Mouse (Mus musculus) MEL (cell line): ENCODE data around the gene Daam1. TPM values are rescaled to one million over a fixed set of nuclear protein-coding genes. Genes with fewer than 3 reads are reported as not detected.

Source experiments
- DNase-seq: peaks from one replicate; pipeline ENCODE4 v3.0.0; 2011; ENCODE audit warnings: low read depth, low spot score
- H3K27ac ChIP-seq: 2 replicates; pipeline ENCODE4 v1.5.1; 2012; ENCODE audit warnings: low read depth, mild to moderate bottlenecking, control low read depth, low read length, moderate library complexity; ENCODE audit not compliant: control insufficient read depth
- H3K27me3 ChIP-seq, 2 experiments: fragments of 150-350 bp in 1 of 2; sonication (generic) in 1 of 2; 2 replicates each; pipeline ENCODE4 v1.6.1; 2012; ENCODE audit warnings: low read length in 2 of 2, mild to moderate bottlenecking in 2 of 2, improper control_type of control experiment in 1 of 2, moderate library complexity in 1 of 2; ENCODE audit not compliant: insufficient read depth in 2 of 2, control insufficient read depth in 1 of 2
- H3K36me3 ChIP-seq, 2 experiments: 2 replicates each; pipeline ENCODE4 v1.6.1; 2012 to 2014; ENCODE audit warnings: low read length in 2 of 2, improper control_type of control experiment in 1 of 2, inconsistent platforms in 1 of 2, mild to moderate bottlenecking in 1 of 2; ENCODE audit not compliant: insufficient read depth in 2 of 2, control insufficient read depth in 1 of 2
- H3K4me1 ChIP-seq, 2 experiments: fragments of 150-350 bp in 1 of 2; sonication (generic) in 1 of 2; 2 replicates each; pipeline ENCODE4 v1.6.1; 2012; ENCODE audit warnings: low read length in 2 of 2, improper control_type of control experiment in 1 of 2, mild to moderate bottlenecking in 1 of 2; ENCODE audit not compliant: insufficient read depth in 2 of 2, control insufficient read depth in 1 of 2
- H3K4me3 ChIP-seq, 2 experiments: fragments of 150-350 bp in 1 of 2; sonication (generic) in 1 of 2; 2 replicates each; pipeline ENCODE4 v1.5.1; 2012; ENCODE audit warnings: low read depth in 2 of 2, low read length in 2 of 2, mild to moderate bottlenecking in 2 of 2, moderate library complexity in 2 of 2, control low read depth in 1 of 2, improper control_type of control experiment in 1 of 2; ENCODE audit not compliant: control insufficient read depth in 1 of 2, insufficient read depth in 1 of 2
- H3K79me2 ChIP-seq: 2 replicates; pipeline ENCODE4 v1.6.1; 2012; ENCODE audit warnings: mild to moderate bottlenecking, low read length, moderate library complexity; ENCODE audit not compliant: control insufficient read depth, poor library complexity, insufficient read depth
- H3K9ac ChIP-seq: 2 replicates; pipeline ENCODE4 v1.6.1; 2012; ENCODE audit warnings: low read depth, mild to moderate bottlenecking, control low read depth, low read length, moderate library complexity; ENCODE audit not compliant: control insufficient read depth, poor library complexity, severe bottlenecking
- H3K9me3 ChIP-seq: fragments of 150-350 bp; sonication (generic); replicated peaks from 2 replicates; pipeline ENCODE4 v1.6.1; 2012; ENCODE audit warnings: mild to moderate bottlenecking, low read length, improper control_type of control experiment, moderate library complexity; ENCODE audit not compliant: insufficient read depth
- BHLHE40 ChIP-seq: IDR thresholded peaks from 2 replicates; pipeline ENCODE4 v1.6.1; 2012; ENCODE audit warnings: low read depth, mild to moderate bottlenecking, inconsistent platforms, low read length, improper control_type of control experiment, borderline replicate concordance
- CHD2 ChIP-seq: IDR thresholded peaks from 2 replicates; pipeline ENCODE4 v1.6.1; 2011; ENCODE audit warnings: low read length, improper control_type of control experiment
- CTCF ChIP-seq, 3 experiments: IDR thresholded peaks in 2 of 3; conservative IDR thresholded peaks in 1 of 3; 2 replicates each; pipeline ENCODE4 v1.5.1; 2011 to 2012; ENCODE audit warnings: low read length in 3 of 3, low read depth in 2 of 3, mild to moderate bottlenecking in 2 of 3, improper control_type of control experiment in 1 of 3, inconsistent platforms in 1 of 3, mixed read lengths in 1 of 3, moderate library complexity in 1 of 3; ENCODE audit not compliant: control insufficient read depth in 1 of 3, insufficient read depth in 1 of 3, poor library complexity in 1 of 3, severe bottlenecking in 1 of 3
- ETS1 ChIP-seq: IDR thresholded peaks from 2 replicates; pipeline ENCODE4 v1.6.1; 2012; ENCODE audit warnings: low read depth, mild to moderate bottlenecking, inconsistent platforms, low read length, improper control_type of control experiment, moderate library complexity
- GATA1 ChIP-seq: IDR thresholded peaks from 2 replicates; pipeline ENCODE4 v1.6.1; 2011; ENCODE audit warnings: low read depth, low read length, improper control_type of control experiment
- HCFC1 ChIP-seq: IDR thresholded peaks from 2 replicates; pipeline ENCODE4 v1.6.1; 2012; ENCODE audit warnings: low read depth, mild to moderate bottlenecking, inconsistent platforms, low read length, improper control_type of control experiment, moderate library complexity
- KAT2A ChIP-seq: conservative IDR thresholded peaks from 2 replicates; pipeline ENCODE4 v1.6.1; 2012; ENCODE audit warnings: low read depth, low read length, improper control_type of control experiment, inconsistent platforms
- MAZ ChIP-seq: IDR thresholded peaks from 2 replicates; pipeline ENCODE4 v1.6.1; 2012; ENCODE audit warnings: low read depth, mild to moderate bottlenecking, inconsistent platforms, low read length, improper control_type of control experiment
- MYB ChIP-seq: IDR thresholded peaks from 2 replicates; pipeline ENCODE4 v1.6.1; 2011; ENCODE audit warnings: mild to moderate bottlenecking, low read depth, low read length, improper control_type of control experiment
- MYC ChIP-seq: IDR thresholded peaks from 2 replicates; pipeline ENCODE4 v1.6.1; 2011; ENCODE audit warnings: low read depth, mild to moderate bottlenecking, low read length, improper control_type of control experiment, moderate library complexity
- POLR2A ChIP-seq, 2 experiments: IDR thresholded peaks; 2 replicates each; pipeline ENCODE4 v1.6.1; 2011 to 2012; ENCODE audit warnings: low read length in 2 of 2, mild to moderate bottlenecking in 2 of 2, control low read depth in 1 of 2, improper control_type of control experiment in 1 of 2, low read depth in 1 of 2, moderate library complexity in 1 of 2; ENCODE audit not compliant: control insufficient read depth in 1 of 2, insufficient read depth in 1 of 2, poor library complexity in 1 of 2
- POLR2AphosphoS2 ChIP-seq: IDR thresholded peaks from 2 replicates; pipeline ENCODE4 v1.6.1; 2011; ENCODE audit warnings: low read length, improper control_type of control experiment
- POLR2AphosphoS5 ChIP-seq: IDR thresholded peaks from 2 replicates; pipeline ENCODE4 v1.6.1; 2012; ENCODE audit warnings: low read depth, borderline replicate concordance, mild to moderate bottlenecking, inconsistent platforms, low read length, moderate library complexity, mixed read lengths
- TBP ChIP-seq: IDR thresholded peaks from 2 replicates; pipeline ENCODE4 v1.8.0; 2011; ENCODE audit warnings: low read depth, low read length, improper control_type of control experiment
- UBTF ChIP-seq: IDR thresholded peaks from 2 replicates; pipeline ENCODE4 v1.6.1; 2012; ENCODE audit warnings: low read depth, mild to moderate bottlenecking, inconsistent platforms, low read length, improper control_type of control experiment, moderate library complexity, borderline replicate concordance; ENCODE audit not compliant: insufficient read depth
- USF1 ChIP-seq: IDR thresholded peaks from 2 replicates; pipeline ENCODE4 v1.6.1; 2014; ENCODE audit warnings: low read depth, mild to moderate bottlenecking, inconsistent platforms, low read length, improper control_type of control experiment, moderate library complexity
- ZC3H11A ChIP-seq: IDR thresholded peaks from 2 replicates; pipeline ENCODE4 v1.6.1; 2012; ENCODE audit warnings: low read depth, mild to moderate bottlenecking, inconsistent platforms, low read length, improper control_type of control experiment
- ZKSCAN1 ChIP-seq: IDR thresholded peaks from 2 replicates; pipeline ENCODE4 v1.6.1; 2012; ENCODE audit warnings: low read depth, mild to moderate bottlenecking, inconsistent platforms, low read length, improper control_type of control experiment, moderate library complexity
- ZMIZ1 ChIP-seq: IDR thresholded peaks from 2 replicates; pipeline ENCODE4 v1.6.1; 2012; ENCODE audit warnings: low read depth, mild to moderate bottlenecking, inconsistent platforms, low read length, improper control_type of control experiment, moderate library complexity
- polyA plus RNA-seq, 2 experiments: library from polyadenylated mRNA; stranded (reverse) in 1 of 2; unstranded in 1 of 2; fragments of >175 nt in 1 of 2; fragments of >200 nt in 1 of 2; gene quantifications; 2 replicates each; pipeline versions ENCODE4 v1.2.1 to v1.2.4; 2012; ENCODE audit warnings: low replicate concordance in 2 of 2, low read depth in 1 of 2; ENCODE audit not compliant: insufficient read length in 2 of 2, insufficient read depth in 1 of 2, missing spikeins in 1 of 2
- total RNA-seq: library from RNA; depleted of rRNA; stranded (reverse); fragments of 300-350 nt; gene quantifications from 2 replicates; pipeline ENCODE4 v1.2.3, GENCODE M21; 2012

Gene Daam1
- total and polyA plus RNA-seq, 3 experiments, result 9.2 to 12.0 TPM; not detected in 1

DNA sequence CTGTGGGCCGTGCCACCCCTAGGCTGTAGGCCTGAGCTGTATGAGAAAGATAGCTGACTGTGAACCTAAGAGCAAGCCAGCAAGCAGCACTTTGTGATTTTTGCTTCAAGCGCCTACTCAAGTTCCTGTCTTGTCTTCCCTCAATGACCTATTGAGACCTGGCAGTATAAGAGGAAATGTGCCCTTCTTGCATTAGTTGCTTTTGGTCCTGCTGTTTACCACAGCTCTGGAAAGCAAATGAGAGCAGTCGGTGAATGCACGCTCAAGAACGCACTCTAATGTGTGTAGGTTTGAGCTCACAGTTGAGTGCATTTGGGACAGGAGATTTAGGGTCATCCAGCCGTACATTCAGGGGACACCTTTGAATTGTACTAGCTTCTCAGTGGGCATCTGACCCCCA is 118.1 kb downstream of the Daam1 start:
- no peaks in the 10 kb centered on the region for H3K79me2 ChIP-seq
- no peak overlapping the region for H3K27ac ChIP-seq
- H3K9ac ChIP-seq, result no peak overlapping the region
- peaks cover 0 to 5% of the 10 kb centered on the region in 2 experiments; a peak in 1 of 4 replicates for H3K36me3 ChIP-seq
- no peak for TF ChIP-seq ZKSCAN1
- TF ChIP-seq CHD2, result no peak
- no peak for TF ChIP-seq MYC
- no peaks in the 10 kb centered on the region for H3K4me1 ChIP-seq
- H3K9me3 ChIP-seq, result no peaks in the 10 kb centered on the region
- H3K27me3 ChIP-seq, result no peaks in the 10 kb centered on the region
- no peak for DNase-seq
- H3K4me3 ChIP-seq, result no peak overlapping the region

DNA sequence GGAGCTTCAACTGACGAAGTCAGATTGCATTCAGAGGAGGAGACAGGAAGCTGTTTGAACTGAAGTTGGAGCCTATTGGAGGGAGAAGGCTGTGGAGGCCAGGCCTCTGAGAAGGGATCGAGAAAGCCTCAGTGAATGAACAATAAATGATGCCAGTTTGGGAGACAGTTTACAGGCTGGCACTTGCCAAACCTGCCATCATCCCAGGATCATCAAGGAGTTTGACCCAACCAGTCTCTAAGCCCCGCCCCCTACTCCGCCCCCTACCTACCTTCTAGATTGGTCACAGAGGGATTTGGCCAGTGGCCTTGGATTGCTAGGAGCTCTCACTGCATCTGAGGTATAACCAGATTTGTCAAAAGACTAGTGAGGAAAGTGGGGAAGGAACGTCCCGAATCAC is 118.7 kb downstream of the Daam1 start:
- TF ChIP-seq ETS1 (no peak), POLR2A (IDR thresholded peaks at IDR 0.05; ENCODE audit: control insufficient read depth in 1 of 2, insufficient read depth in 1 of 2, low read depth in 1 of 2, low read length in 2 of 2, poor library complexity in 1 of 2) (no peak), POLR2AphosphoS2 (no peak), ZMIZ1 (no peak), MYB (no peak), HCFC1 (no peak), ZKSCAN1 (no peak), POLR2AphosphoS5 (no peak), USF1 (no peak), KAT2A (no peak), GATA1 (no peak), TBP (no peak), MAZ (no peak), CHD2 (no peak), CTCF (IDR thresholded peaks at IDR 0.05 in 2 of 3, conservative IDR thresholded peaks at IDR 0.05 in 1 of 3; ENCODE audit: control insufficient read depth in 1 of 3, insufficient read depth in 1 of 3, low read depth in 2 of 3, low read length in 3 of 3, poor library complexity in 1 of 3, severe bottlenecking in 1 of 3) (no peak), BHLHE40 (no peak), UBTF (no peak), ZC3H11A (no peak)

More for the DNA sequence above, 118.7 kb downstream of the Daam1 start:
- Histone ChIP-seq H3K27me3 (no peaks in the 10 kb centered on the region), H3K4me1 (no peaks in the 10 kb centered on the region), H3K36me3 (peaks cover 0 to 2% of the 10 kb centered on the region in 2 experiments; a peak in 1 of 4 replicates), H3K27ac (no peak overlapping the region), H3K9me3 (no peaks in the 10 kb centered on the region), H3K79me2 (no peaks in the 10 kb centered on the region), H3K9ac (no peak overlapping the region), H3K4me3 (no peak overlapping the region)
- DNase-seq, result no peak
